Mouse (Mus musculus): ENCODE results near the gene Fgfr2. TPM values are rescaled to one million over a fixed set of nuclear protein-coding genes. Genes with fewer than 3 reads are reported as not detected.
"Not testable (repeated sequence)": the region's sequence is repeated elsewhere in the genome, so short reads cannot be mapped to it uniquely, and the experiment has no call there.

The Fgfr2 gene
- polyA plus RNA-seq, 1 experiment = 14.7 TPM

- Histone ChIP-seq H3K4me1 (ENCODE audit: control insufficient read depth, insufficient read depth, insufficient read length, low read length) (no peaks in the 10 kb centered on the region), H3K36me3 (ENCODE audit: control insufficient read depth, insufficient read depth, low read length) (no peaks in the 10 kb centered on the region), H3K4me3 (ENCODE audit: low read depth, low read length) (no peak overlapping the region), H3K27ac (ENCODE audit: insufficient read depth, low read depth, low read length) (no peak overlapping the region), H3K27me3 (ENCODE audit: control insufficient read depth, insufficient read depth, low read length) (no peaks in the 10 kb centered on the region)
- WGBS = 73% methylated on average over 4 of the region's 4 CpGs
- no peak for TF ChIP-seq POLR2A (IDR thresholded peaks at IDR 0.05; ENCODE audit: low read depth, low read length)
- TF ChIP-seq CTCF (IDR thresholded peaks at IDR 0.05; ENCODE audit: extremely low read depth, insufficient read length, insufficient replicate concordance, low read depth, low read length) = no peak
Observed at GRCm38 (mm10) chr7:132448511-132449154, 674.5 kb downstream of the Fgfr2 start.

GRCm38 (mm10) chr7:132447558-132447957 is 675.6 kb downstream of the Fgfr2 start:
- Histone ChIP-seq H3K4me3 (ENCODE audit: low read depth, low read length) (no peak overlapping the region), H3K27me3 (ENCODE audit: control insufficient read depth, insufficient read depth, low read length) (no peaks in the 10 kb centered on the region), H3K36me3 (ENCODE audit: control insufficient read depth, insufficient read depth, low read length) (no peaks in the 10 kb centered on the region), H3K27ac (ENCODE audit: insufficient read depth, low read depth, low read length) (no peak overlapping the region), H3K4me1 (ENCODE audit: control insufficient read depth, insufficient read depth, insufficient read length, low read length) (no peaks in the 10 kb centered on the region; the same call in 1 of the 2 replicates)
- WGBS = 71% methylated on average over 5 of the region's 5 CpGs
- TF ChIP-seq POLR2A (IDR thresholded peaks at IDR 0.05; ENCODE audit: low read depth, low read length) (no peak), CTCF (IDR thresholded peaks at IDR 0.05; ENCODE audit: extremely low read depth, insufficient read length, insufficient replicate concordance, low read depth, low read length) (no peak)

- Histone ChIP-seq H3K27ac (ENCODE audit: insufficient read depth, low read depth, low read length) (no peak overlapping the region), H3K27me3 (ENCODE audit: control insufficient read depth, insufficient read depth, low read length) (no peaks in the 10 kb centered on the region), H3K4me1 (ENCODE audit: control insufficient read depth, insufficient read depth, insufficient read length, low read length) (no peaks in the 10 kb centered on the region; the same call in 1 of the 2 replicates), H3K36me3 (ENCODE audit: control insufficient read depth, insufficient read depth, low read length) (no peaks in the 10 kb centered on the region), H3K4me3 (ENCODE audit: low read depth, low read length) (no peak overlapping the region)
- WGBS = 65% methylated on average over 5 of the region's 5 CpGs
- TF ChIP-seq POLR2A (IDR thresholded peaks at IDR 0.05; ENCODE audit: low read depth, low read length) (no peak), CTCF (IDR thresholded peaks at IDR 0.05; ENCODE audit: extremely low read depth, insufficient read length, insufficient replicate concordance, low read depth, low read length) (no peak)
Observed at GRCm38 (mm10) chr7:132446841-132447240, 676.3 kb downstream of the Fgfr2 start.

- Histone ChIP-seq H3K27me3 (ENCODE audit: control insufficient read depth, insufficient read depth, low read length) (no peaks in the 10 kb centered on the region), H3K4me1 (ENCODE audit: control insufficient read depth, insufficient read depth, insufficient read length, low read length) (no peaks in the 10 kb centered on the region; the same call in 1 of the 2 replicates), H3K4me3 (ENCODE audit: low read depth, low read length) (no peak overlapping the region), H3K36me3 (ENCODE audit: control insufficient read depth, insufficient read depth, low read length) (no peaks in the 10 kb centered on the region), H3K27ac (ENCODE audit: insufficient read depth, low read depth, low read length) (no peak overlapping the region)
- TF ChIP-seq POLR2A (IDR thresholded peaks at IDR 0.05; ENCODE audit: low read depth, low read length) = no peak
- no peak for TF ChIP-seq CTCF (IDR thresholded peaks at IDR 0.05; ENCODE audit: extremely low read depth, insufficient read length, insufficient replicate concordance, low read depth, low read length)
- WGBS = 75% methylated on average over 2 of the region's 2 CpGs
Observed at GRCm38 (mm10) chr7:132444221-132444620, 678.9 kb downstream of the Fgfr2 start.

GRCm38 (mm10) chr7:132443769-132444168 is 679.4 kb downstream of the Fgfr2 start:
- Histone ChIP-seq H3K36me3 (ENCODE audit: control insufficient read depth, insufficient read depth, low read length) (no peaks in the 10 kb centered on the region), H3K27ac (ENCODE audit: insufficient read depth, low read depth, low read length) (no peak overlapping the region), H3K27me3 (ENCODE audit: control insufficient read depth, insufficient read depth, low read length) (no peaks in the 10 kb centered on the region), H3K4me3 (ENCODE audit: low read depth, low read length) (no peak overlapping the region), H3K4me1 (ENCODE audit: control insufficient read depth, insufficient read depth, insufficient read length, low read length) (no peaks in the 10 kb centered on the region; the same call in 1 of the 2 replicates)
- whole genome bisulfite sequencing = 62% methylated on average over 2 of the region's 2 CpGs
- TF ChIP-seq POLR2A (IDR thresholded peaks at IDR 0.05; ENCODE audit: low read depth, low read length) (no peak), CTCF (IDR thresholded peaks at IDR 0.05; ENCODE audit: extremely low read depth, insufficient read length, insufficient replicate concordance, low read depth, low read length) (no peak)

- H3K27me3 ChIP-seq (ENCODE audit: control insufficient read depth, insufficient read depth, low read length) = no peaks in the 10 kb centered on the region
- no peaks in the 10 kb centered on the region; the same call in 1 of the 2 replicates for H3K4me1 ChIP-seq (ENCODE audit: control insufficient read depth, insufficient read depth, insufficient read length, low read length)
- TF ChIP-seq POLR2A (IDR thresholded peaks at IDR 0.05; ENCODE audit: low read depth, low read length) (no peak), CTCF (IDR thresholded peaks at IDR 0.05; ENCODE audit: extremely low read depth, insufficient read length, insufficient replicate concordance, low read depth, low read length) (no peak)
- no peak overlapping the region for H3K4me3 ChIP-seq (ENCODE audit: low read depth, low read length)
- no peak overlapping the region for H3K27ac ChIP-seq (ENCODE audit: insufficient read depth, low read depth, low read length)
- WGBS = 75% methylated on average over 3 of the region's 3 CpGs
- H3K36me3 ChIP-seq (ENCODE audit: control insufficient read depth, insufficient read depth, low read length) = no peaks in the 10 kb centered on the region
Observed at GRCm38 (mm10) chr7:132443134-132443533, 680.0 kb downstream of the Fgfr2 start.

GRCm38 (mm10) chr7:132442133-132442763 is 680.9 kb downstream of the Fgfr2 start:
- H3K27ac ChIP-seq (ENCODE audit: insufficient read depth, low read depth, low read length); H3K36me3 ChIP-seq (ENCODE audit: control insufficient read depth, insufficient read depth, low read length); H3K4me3 ChIP-seq (ENCODE audit: low read depth, low read length); H3K27me3 ChIP-seq (ENCODE audit: control insufficient read depth, insufficient read depth, low read length); H3K4me1 ChIP-seq (ENCODE audit: control insufficient read depth, insufficient read depth, insufficient read length, low read length): not testable (repeated sequence)
- WGBS = 79% methylated on average over 3 of the region's 3 CpGs

All from small intestine, adult 2 months (tissue).